Mouse (Mus musculus) forelimb bud, embryonic 11.5 days (tissue): ENCODE measurements around the gene Pdhb.
"Not testable (repeated sequence)": the region's sequence is repeated elsewhere in the genome, so short reads cannot be mapped to it uniquely, and the experiment has no call there.

ENCODE experiments used
- DNase-seq: peaks from one replicate; pipeline ENCODE4 v3.0.0-alpha.2; 2012; ENCODE audit warnings: low read depth, low spot score

Gene Pdhb

DNA sequence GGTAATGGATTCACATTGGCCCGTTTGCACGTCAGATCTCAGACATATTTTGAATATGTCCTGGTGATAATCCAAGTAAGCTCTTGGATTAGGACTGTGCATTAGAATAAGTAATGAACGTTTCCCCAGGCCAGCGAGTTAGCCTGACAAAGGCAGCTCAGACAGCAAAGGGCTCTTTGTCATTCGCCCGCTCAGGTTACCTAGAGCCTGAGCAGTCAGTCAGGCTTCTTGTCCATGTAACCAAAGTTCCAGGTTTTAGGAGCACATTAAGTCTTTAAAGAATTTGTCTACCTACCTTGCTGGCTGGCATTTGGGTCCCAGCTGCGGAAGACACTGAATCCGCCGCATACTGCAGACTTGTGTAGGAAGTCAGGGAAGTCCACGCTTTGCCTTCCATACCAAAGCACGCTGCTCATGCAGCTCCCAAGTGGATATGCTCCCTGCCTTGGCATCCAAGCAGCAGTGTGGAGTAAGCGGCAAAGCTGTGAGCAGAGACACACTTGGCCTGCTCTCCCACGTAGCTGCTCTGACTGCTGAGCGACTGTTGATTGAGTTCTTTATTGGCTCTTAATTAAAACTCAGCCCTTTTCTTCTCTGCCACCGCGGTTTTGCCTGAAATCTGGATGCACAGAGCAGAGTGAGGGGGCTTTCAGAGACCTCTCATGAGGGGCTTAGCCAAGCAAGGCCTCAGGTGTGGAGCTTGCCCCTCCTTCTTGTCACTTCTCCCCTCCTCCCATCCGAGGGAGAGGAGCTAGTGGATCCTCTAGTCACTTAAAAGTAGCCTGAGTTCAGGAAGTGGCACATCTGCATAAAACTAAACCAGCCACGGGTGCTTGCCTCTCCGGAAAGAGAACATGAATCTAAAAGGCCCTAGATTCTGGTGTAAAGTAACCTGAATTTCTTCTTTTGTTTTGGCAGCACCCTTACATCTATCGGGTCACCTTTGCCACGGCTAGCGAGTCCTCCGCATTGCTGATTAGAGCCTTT is 32.8 kb downstream of the Pdhb start:
- no peak for DNase-seq

DNA sequence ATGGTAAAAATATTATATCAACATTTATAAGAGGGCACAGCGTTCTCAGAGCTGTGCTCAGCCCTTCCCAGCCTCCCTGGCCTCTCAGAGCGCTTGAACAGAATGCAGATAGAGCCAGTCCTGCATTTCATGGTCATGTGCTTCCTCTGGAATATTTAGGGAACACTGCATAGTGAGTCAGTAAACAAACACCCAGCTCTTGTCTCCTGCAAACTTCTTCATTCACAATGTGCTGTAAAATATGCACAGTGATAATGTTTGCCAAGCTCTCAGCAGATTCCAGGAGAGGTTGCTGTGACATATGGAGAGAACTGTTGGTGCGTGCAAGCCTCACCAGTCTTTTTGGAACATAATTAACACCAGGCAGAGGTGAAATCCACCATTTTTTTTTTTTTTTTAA is 37.7 kb downstream of the Pdhb start:
- no peak for DNase-seq

GRCm38 (mm10) chr14:8134234-8134633 is 38.6 kb downstream of the Pdhb start:
- no peak for DNase-seq

- DNase-seq = no peak
Observed at GRCm38 (mm10) chr14:8132789-8133188, 40.0 kb downstream of the Pdhb start.

DNA sequence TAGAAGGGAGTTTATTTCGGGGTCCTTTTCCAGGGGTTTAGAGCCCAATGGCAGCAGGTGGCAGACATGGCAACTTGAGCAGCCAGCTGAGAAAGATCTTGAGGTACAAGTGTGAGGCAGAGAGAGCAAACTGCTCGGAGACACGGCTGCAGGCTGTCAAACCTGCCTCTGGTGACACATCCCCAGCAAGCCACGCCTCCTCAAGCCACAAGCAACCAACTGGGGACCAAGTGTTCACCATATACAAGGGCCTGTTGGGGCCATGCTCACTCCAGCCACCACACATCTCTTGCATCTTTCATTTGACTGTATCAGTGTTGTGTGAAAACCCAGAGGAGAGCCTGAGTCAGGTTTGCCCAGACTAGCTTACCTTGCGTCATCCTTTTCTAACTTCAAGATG is 44.9 kb downstream of the Pdhb start:
- no peak for DNase-seq

DNA sequence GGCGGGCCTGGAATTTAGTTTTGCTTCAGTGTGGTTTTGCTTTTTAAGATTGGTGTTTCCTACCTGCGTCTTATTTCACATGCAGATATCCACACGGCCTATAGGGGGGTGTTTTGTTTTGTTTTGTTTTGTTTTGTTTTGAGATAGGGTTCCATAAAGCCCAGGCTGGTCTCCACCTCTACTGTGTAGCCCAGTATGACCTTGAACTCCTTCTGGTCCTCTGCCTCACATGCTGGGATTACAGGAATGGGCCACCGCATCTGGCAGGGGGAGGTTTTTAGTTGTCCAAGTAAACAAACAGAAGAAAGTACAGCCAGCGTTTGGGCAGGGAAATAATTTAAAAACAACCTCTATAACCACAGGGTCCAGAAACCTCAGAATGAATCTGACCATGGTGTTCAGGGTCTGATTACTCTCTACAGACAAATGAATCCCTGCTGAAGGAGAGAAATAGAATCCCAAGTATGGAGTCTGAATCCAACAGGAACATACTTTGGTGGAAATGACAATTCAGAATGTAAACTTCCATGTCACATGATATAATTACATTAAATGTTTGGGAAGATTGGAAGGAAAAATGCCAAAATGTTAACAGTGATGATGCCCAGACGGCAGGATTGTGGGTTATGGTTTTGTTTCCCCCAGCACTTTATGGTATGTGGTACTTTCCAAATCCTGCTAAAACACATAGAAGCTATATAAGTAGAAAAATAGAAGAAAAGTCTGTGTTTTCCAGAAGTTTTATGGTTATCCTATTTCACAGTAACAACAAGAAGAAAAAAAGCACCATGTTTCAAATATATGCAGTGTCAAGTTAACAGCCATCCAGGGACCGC is 48.6 kb downstream of the Pdhb start:
- no peak for DNase-seq

DNA sequence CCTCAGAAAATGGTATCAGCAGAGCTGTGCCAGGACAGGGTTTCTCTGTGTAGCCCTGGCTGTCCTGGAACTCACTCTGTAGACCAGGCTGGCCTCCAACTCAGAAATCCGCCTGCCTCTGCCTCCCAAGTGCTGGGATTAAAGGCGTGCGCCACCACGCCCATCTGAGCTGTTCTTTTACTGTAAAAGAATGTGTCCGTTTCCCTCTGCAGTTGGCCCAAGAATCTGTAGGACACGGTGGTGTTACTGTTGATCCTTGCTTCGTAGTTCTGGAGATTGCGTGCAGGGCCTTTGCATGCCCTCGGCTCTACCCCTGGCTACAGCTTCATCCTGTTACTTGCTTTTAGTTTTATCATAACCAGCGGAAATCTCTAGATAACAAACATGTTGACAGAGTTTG is 49.2 kb downstream of the Pdhb start:
- DNase-seq = not testable (repeated sequence)

DNA sequence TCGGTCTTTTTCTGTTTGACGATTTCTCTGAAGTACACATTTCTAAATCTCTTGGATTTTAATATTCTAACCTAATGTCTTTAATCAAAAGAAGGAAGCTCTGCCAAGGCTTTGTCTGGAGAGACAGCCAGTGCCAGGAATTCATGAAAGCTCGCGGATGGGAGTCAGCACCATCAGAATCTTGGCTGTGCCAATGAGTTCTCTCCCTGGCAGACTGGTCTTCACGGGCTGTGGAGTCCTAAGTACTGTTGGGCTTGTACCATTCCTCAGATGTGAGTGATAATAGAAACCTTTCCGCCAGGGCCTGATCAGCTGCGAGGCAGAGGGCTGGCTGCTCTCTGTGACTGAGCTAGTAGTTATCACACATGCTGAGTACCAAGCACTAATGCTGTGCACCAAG is 49.7 kb downstream of the Pdhb start:
- DNase-seq = no peak

GRCm38 (mm10) chr14:8119904-8120303 is 52.9 kb downstream of the Pdhb start:
- DNase-seq = no peak

- no peak for DNase-seq
Observed at GRCm38 (mm10) chr14:8119454-8119853, 53.4 kb downstream of the Pdhb start.

GRCm38 (mm10) chr14:8117371-8117770 is 55.5 kb downstream of the Pdhb start:
- DNase-seq = no peak
